Mouse (Mus musculus): ENCODE results near the gene Mrtfb. TPM values are rescaled to one million over a fixed set of nuclear protein-coding genes. Genes with fewer than 3 reads are reported as not detected.
A peak's percentile ranks its signal among the peaks of the same experiment; 100 is the strongest.

Gene Mrtfb
- 14.6 and 15.4 TPM in 2 replicates for polyA plus RNA-seq (2014; fragmentation: Nextera tagmentation; extraction: Ambion mirVana)

DNA sequence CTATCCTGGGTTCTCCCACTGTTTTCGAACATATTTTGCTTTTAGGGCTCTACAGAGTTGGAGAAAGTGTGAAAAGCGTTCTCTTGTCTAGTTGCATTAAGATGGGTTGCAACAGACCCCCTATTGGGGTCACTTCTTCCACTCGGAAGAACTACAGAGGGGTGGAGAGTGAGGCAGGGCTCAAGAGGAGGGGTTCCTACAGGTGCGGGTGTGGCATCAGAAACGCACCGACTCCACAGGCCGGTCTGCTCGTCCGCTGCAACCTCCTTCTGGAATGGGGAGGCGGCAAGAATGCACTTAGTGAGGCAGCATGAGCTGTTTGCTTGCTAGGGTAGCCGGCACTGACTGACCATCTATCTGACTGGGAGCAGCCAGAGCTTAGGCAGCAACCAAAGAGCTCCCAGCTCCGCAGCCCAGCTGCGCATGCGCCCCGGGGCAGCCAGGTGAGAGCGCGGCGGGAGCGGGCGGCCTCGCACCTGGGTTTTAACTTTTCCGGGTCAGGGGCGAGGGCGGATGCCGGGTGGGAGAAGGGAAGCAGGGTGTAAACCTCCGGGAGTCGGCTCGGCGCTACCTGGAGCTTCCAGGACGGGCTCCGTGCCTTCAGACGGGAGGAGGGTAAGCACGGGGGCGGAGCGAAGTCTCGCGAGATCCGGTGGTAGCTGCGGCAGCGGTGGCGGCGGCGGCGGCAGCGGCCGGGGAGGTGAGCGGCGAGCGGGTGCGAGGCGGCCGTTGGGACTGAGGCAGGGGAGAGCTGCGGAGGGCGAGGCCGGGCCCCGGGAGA, at the start of gene Mrtfb:
TSS of gene Mrtfb (plus strand) at position 627 of the 781 bp plus-strand sequence.
- Histone ChIP-seq H3K27me3 (ENCODE audit: control insufficient read depth, insufficient read depth, low read length) (no peaks in the 10 kb centered on the region), H3K4me3 (replicated peaks; ENCODE audit: low read length) (peak within 1 kb of the TSS; percentile 83), H3K9ac (peak within 1 kb of the TSS; percentile 79), H3K27ac (peak within 1 kb of the TSS; percentile 88), H3K9me3 (ENCODE audit: control insufficient read depth, low read length) (no peaks in the 10 kb centered on the region), H3K36me3 (replicated peaks; ENCODE audit: control insufficient read depth, insufficient read depth) (no peaks in the 10 kb centered on the region), H3K4me2 (replicated peaks) (peak within 1 kb of the TSS; percentile 84), H3K4me1 (replicated peaks; ENCODE audit: control insufficient read depth, insufficient read depth, low read length) (peaks cover 9% of the 10 kb centered on the region)
- WGBS = under 1% methylated on average over 48 of the region's 56 CpGs
- peak; percentile 95 for ATAC-seq (ENCODE audit: low FRiP score)
- peak; percentile 82 for DNase-seq (ENCODE audit: low spot score)

DNA sequence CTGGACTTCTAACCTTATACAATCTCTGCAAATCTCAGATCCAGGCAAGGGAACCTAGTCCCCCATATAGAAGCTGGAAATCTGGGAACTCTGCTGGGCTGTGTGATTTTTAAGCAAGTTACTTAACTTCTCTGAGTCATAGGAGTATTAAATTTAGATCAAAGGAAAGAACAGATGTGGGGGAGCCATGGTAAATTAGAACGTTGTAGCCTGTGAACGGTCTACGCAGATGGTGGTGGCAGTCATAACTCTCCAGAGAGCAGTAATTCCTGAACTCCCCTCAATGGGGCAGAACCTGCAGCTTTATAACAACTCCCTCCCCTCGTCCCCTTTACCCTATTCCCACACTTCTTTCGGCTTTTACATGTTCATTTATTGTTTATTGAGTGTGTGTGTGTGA, 48.6 kb upstream of the Mrtfb start:
- no peaks in the 10 kb centered on the region for H3K4me1 ChIP-seq (replicated peaks; ENCODE audit: control insufficient read depth, insufficient read depth, low read length)
- no peak overlapping the region for H3K4me3 ChIP-seq (replicated peaks; ENCODE audit: low read length)
- H3K36me3 ChIP-seq (replicated peaks; ENCODE audit: control insufficient read depth, insufficient read depth) = no peaks in the 10 kb centered on the region
- H3K27ac ChIP-seq = no peak overlapping the region
- H3K9ac ChIP-seq = no peak overlapping the region
- H3K4me2 ChIP-seq (replicated peaks) = no peak overlapping the region
- 48% methylated on average over 5 of the region's 5 CpGs for WGBS
- no peaks in the 10 kb centered on the region for H3K9me3 ChIP-seq (ENCODE audit: control insufficient read depth, low read length)
- no peaks in the 10 kb centered on the region for H3K27me3 ChIP-seq (ENCODE audit: control insufficient read depth, insufficient read depth, low read length)
- ATAC-seq (ENCODE audit: low FRiP score) = 0 out of 2 replicates have a peak, but pooled peaks have one; percentile 6
- DNase-seq (ENCODE audit: low spot score) = no peak

- WGBS = 40% methylated on average over 3 of the region's 3 CpGs
- H3K4me3 ChIP-seq (replicated peaks; ENCODE audit: low read length) = no peak overlapping the region
- no peaks in the 10 kb centered on the region for H3K36me3 ChIP-seq (replicated peaks; ENCODE audit: control insufficient read depth, insufficient read depth)
- no peaks in the 10 kb centered on the region for H3K27me3 ChIP-seq (ENCODE audit: control insufficient read depth, insufficient read depth, low read length)
- no peaks in the 10 kb centered on the region for H3K4me1 ChIP-seq (replicated peaks; ENCODE audit: control insufficient read depth, insufficient read depth, low read length)
- H3K9ac ChIP-seq = no peak overlapping the region
- no peaks in the 10 kb centered on the region for H3K9me3 ChIP-seq (ENCODE audit: control insufficient read depth, low read length)
- ATAC-seq (ENCODE audit: low FRiP score) (no peak), DNase-seq (ENCODE audit: low spot score) (no peak)
- H3K27ac ChIP-seq = no peak overlapping the region
- H3K4me2 ChIP-seq (replicated peaks) = no peak overlapping the region
These were observed 48.2 kb upstream of the Mrtfb start for GRCm38 (mm10) chr16:13208087-13208486.

GRCm38 (mm10) chr16:13212781-13213180, 43.5 kb upstream of the Mrtfb start:
- DNase-seq (ENCODE audit: low spot score) = no peak
- Histone ChIP-seq H3K27me3 (ENCODE audit: control insufficient read depth, insufficient read depth, low read length) (no peaks in the 10 kb centered on the region), H3K4me2 (replicated peaks) (no peak overlapping the region), H3K9ac (no peak overlapping the region), H3K4me3 (replicated peaks; ENCODE audit: low read length) (no peak overlapping the region), H3K27ac (no peak overlapping the region), H3K4me1 (replicated peaks; ENCODE audit: control insufficient read depth, insufficient read depth, low read length) (no peaks in the 10 kb centered on the region), H3K9me3 (ENCODE audit: control insufficient read depth, low read length) (no peaks in the 10 kb centered on the region), H3K36me3 (replicated peaks; ENCODE audit: control insufficient read depth, insufficient read depth) (no peaks in the 10 kb centered on the region)
- 84% methylated on average over 4 of the region's 4 CpGs for WGBS
- ATAC-seq (ENCODE audit: low FRiP score) = no peak

DNA sequence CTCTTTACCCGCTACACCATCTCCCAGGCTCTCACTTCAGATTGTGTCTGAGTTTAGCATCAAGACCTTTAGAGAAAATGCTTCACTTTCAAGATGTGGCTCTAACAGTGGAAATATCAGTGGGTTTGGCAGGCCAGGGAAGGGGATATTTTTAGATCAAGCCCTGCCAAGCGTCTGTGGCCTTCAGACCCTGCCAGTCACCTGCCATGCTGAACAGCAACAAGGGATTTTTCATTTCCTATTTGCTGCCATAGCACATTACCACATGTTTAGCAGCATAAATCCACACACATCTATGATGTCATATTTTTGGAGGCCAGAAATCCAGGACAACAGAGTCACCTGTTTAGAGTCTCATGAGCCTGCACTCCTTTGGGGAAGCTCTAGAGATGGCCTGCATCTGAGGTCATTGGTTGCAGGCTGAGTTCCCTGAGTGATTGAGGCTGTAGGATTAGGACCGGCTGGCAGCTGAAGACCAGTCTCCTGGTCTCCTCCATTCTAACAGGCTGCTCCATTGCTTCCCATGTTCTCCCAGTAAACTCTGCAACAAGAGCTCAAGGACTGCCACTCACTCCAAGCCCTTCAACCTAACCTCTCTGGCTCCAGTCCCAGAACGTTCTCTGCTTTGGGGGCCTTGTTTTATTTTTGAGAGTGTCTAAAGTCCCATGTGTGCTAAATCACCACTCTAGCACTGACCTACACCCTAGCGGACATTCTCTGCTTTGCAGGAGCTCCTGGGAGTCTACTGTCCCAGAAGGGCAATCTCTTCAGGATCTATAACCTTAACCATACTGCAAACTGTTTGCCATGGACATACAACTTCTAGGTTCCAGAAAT, 39.9 kb upstream of the Mrtfb start:
- whole genome bisulfite sequencing = 86% methylated on average over 5 of the region's 5 CpGs
- H3K9ac ChIP-seq = no peak overlapping the region
- DNase-seq (ENCODE audit: low spot score) = no peak

DNA sequence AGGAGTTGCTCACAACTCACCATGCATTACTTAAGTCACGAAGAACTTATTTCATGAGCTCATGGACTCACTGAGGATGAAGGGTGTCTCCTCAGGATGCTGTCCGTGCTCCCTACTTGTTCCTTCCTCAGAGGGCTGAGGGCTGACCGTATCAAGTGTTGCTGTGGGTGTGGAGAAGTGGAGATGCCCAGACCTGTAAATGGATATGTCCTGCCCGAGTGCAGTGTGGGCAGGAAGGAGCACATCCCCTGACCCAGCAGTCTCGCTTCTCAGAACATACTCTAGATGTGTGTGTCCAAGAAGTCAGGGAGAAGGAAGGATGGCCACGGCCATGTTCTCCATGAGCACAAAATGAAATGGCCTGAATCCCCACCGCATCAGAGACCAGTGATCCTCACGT, 38.3 kb upstream of the Mrtfb start:
- Histone ChIP-seq H3K36me3 (replicated peaks; ENCODE audit: control insufficient read depth, insufficient read depth) (no peaks in the 10 kb centered on the region), H3K4me2 (replicated peaks) (no peak overlapping the region), H3K9me3 (ENCODE audit: control insufficient read depth, low read length) (no peaks in the 10 kb centered on the region), H3K27ac (no peak overlapping the region), H3K27me3 (ENCODE audit: control insufficient read depth, insufficient read depth, low read length) (no peaks in the 10 kb centered on the region), H3K9ac (no peak overlapping the region), H3K4me1 (replicated peaks; ENCODE audit: control insufficient read depth, insufficient read depth, low read length) (no peaks in the 10 kb centered on the region), H3K4me3 (replicated peaks; ENCODE audit: low read length) (no peak overlapping the region)
- ATAC-seq (ENCODE audit: low FRiP score) (no peak), DNase-seq (ENCODE audit: low spot score) (no peak)
- WGBS = 86% methylated on average over 8 of the region's 8 CpGs

More for the DNA sequence above, 39.9 kb upstream of the Mrtfb start:
- no peaks in the 10 kb centered on the region for H3K4me1 ChIP-seq (replicated peaks; ENCODE audit: control insufficient read depth, insufficient read depth, low read length)
- no peaks in the 10 kb centered on the region for H3K9me3 ChIP-seq (ENCODE audit: control insufficient read depth, low read length)
- ATAC-seq (ENCODE audit: low FRiP score) = no peak
- no peak overlapping the region for H3K4me3 ChIP-seq (replicated peaks; ENCODE audit: low read length)
- no peaks in the 10 kb centered on the region for H3K27me3 ChIP-seq (ENCODE audit: control insufficient read depth, insufficient read depth, low read length)
- H3K4me2 ChIP-seq (replicated peaks) = no peak overlapping the region
- H3K27ac ChIP-seq = no peak overlapping the region
- no peaks in the 10 kb centered on the region for H3K36me3 ChIP-seq (replicated peaks; ENCODE audit: control insufficient read depth, insufficient read depth)

DNA sequence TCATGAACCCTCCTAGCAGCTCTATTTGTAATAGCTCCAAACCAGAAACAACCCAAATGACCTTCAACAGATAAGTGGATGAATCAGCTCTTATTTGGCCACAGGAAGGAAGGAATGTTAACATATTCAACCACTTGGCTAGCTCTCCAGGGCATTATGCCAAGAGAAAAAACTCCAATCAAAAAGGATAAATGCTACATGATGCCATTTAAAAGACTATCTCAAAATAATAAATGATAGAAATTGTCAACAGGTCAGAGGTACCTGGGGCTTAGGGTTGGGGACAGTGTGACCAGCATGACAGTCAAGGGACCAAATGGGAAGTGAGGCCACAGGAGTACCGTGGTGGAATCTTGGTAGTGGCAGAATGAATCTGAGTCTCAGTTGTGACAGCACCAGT, 34.8 kb upstream of the Mrtfb start:
- DNase-seq (ENCODE audit: low spot score) (no peak), ATAC-seq (ENCODE audit: low FRiP score) (no peak)
- Histone ChIP-seq H3K9me3 (ENCODE audit: control insufficient read depth, low read length) (no peaks in the 10 kb centered on the region), H3K9ac (no peak overlapping the region), H3K36me3 (replicated peaks; ENCODE audit: control insufficient read depth, insufficient read depth) (no peaks in the 10 kb centered on the region), H3K4me2 (replicated peaks) (no peak overlapping the region), H3K27me3 (ENCODE audit: control insufficient read depth, insufficient read depth, low read length) (no peaks in the 10 kb centered on the region), H3K27ac (no peak overlapping the region), H3K4me3 (replicated peaks; ENCODE audit: low read length) (no peak overlapping the region), H3K4me1 (replicated peaks; ENCODE audit: control insufficient read depth, insufficient read depth, low read length) (no peaks in the 10 kb centered on the region)
- 94% methylated on average over 1 of the region's 1 CpGs for WGBS

- H3K9me3 ChIP-seq (ENCODE audit: control insufficient read depth, low read length) = no peaks in the 10 kb centered on the region
- ATAC-seq (ENCODE audit: low FRiP score) (no peak), DNase-seq (ENCODE audit: low spot score) (no peak)
- WGBS = 91% methylated on average over 7 of the region's 7 CpGs
- no peaks in the 10 kb centered on the region for H3K4me1 ChIP-seq (replicated peaks; ENCODE audit: control insufficient read depth, insufficient read depth, low read length)
- H3K27me3 ChIP-seq (ENCODE audit: control insufficient read depth, insufficient read depth, low read length) = no peaks in the 10 kb centered on the region
- no peak overlapping the region for H3K4me3 ChIP-seq (replicated peaks; ENCODE audit: low read length)
- H3K27ac ChIP-seq = no peak overlapping the region
- H3K4me2 ChIP-seq (replicated peaks) = no peak overlapping the region
- H3K36me3 ChIP-seq (replicated peaks; ENCODE audit: control insufficient read depth, insufficient read depth) = no peaks in the 10 kb centered on the region
- H3K9ac ChIP-seq = no peak overlapping the region
These were observed 24.2 kb upstream of the Mrtfb start for GRCm38 (mm10) chr16:13232043-13232442.
